Mouse (Mus musculus) myocyte (in vitro differentiated cells): Measurements from ENCODE around the gene Golm1. TPM values are rescaled to one million over a fixed set of nuclear protein-coding genes. Genes with fewer than 3 reads are reported as not detected.
A peak's percentile ranks its signal among the peaks of the same experiment; 100 is the strongest.

Source experiments
- H3K27me3 ChIP-seq: one replicate; pipeline ENCODE4 v1.6.1; 2011; ENCODE audit not compliant: control insufficient read depth, insufficient read depth, insufficient read length
- H3K36me3 ChIP-seq: one replicate; pipeline ENCODE4 v1.6.1; 2011; ENCODE audit not compliant: control insufficient read depth, insufficient read depth
- H3K4me2 ChIP-seq: one replicate; pipeline ENCODE4 v1.6.1; 2011; ENCODE audit warnings: low read depth, control low read depth
- H3K4me3 ChIP-seq: one replicate; pipeline ENCODE4 v1.5.1; 2011; ENCODE audit warnings: mild to moderate bottlenecking, control low read depth, moderate library complexity
- H3K79me2 ChIP-seq: one replicate; pipeline ENCODE4 v1.6.1; 2011; ENCODE audit not compliant: control insufficient read depth, insufficient read depth
- H3ac ChIP-seq: one replicate; pipeline ENCODE4 v1.6.1; 2011; ENCODE audit not compliant: control insufficient read depth, insufficient read length
- CEBPB ChIP-seq: IDR thresholded peaks from 2 replicates; pipeline ENCODE4 v1.6.1; 2011; ENCODE audit warnings: mild to moderate bottlenecking, moderate library complexity; ENCODE audit not compliant: poor library complexity, insufficient read depth, severe bottlenecking
- E2F4 ChIP-seq: IDR thresholded peaks from one replicate; pipeline ENCODE4 v1.6.1; 2011; ENCODE audit warnings: mild to moderate bottlenecking, control low read depth, moderate library complexity; ENCODE audit not compliant: insufficient read depth
- MAX ChIP-seq: IDR thresholded peaks from one replicate; pipeline ENCODE4 v1.6.1; 2011; ENCODE audit warnings: low read depth, mild to moderate bottlenecking, control low read depth
- MYOD1 ChIP-seq, 3 experiments: IDR thresholded peaks; one replicate each; pipeline ENCODE4 v1.6.1; 2011; ENCODE audit warnings: control low read depth in 2 of 3, low read depth in 2 of 3, mild to moderate bottlenecking in 2 of 3, moderate library complexity in 1 of 3; ENCODE audit not compliant: insufficient read length in 2 of 3, control insufficient read depth in 1 of 3
- MYOG ChIP-seq, 3 experiments: IDR thresholded peaks; one replicate each; pipeline ENCODE4 v1.6.1; 2011; ENCODE audit warnings: control low read depth in 2 of 3, low read depth in 2 of 3, mild to moderate bottlenecking in 2 of 3; ENCODE audit not compliant: insufficient read length in 2 of 3, control insufficient read depth in 1 of 3, insufficient read depth in 1 of 3
- POLR2A ChIP-seq: IDR thresholded peaks from one replicate; pipeline ENCODE4 v1.6.1; 2011; ENCODE audit warnings: low read depth, mild to moderate bottlenecking, control low read depth, moderate library complexity; ENCODE audit not compliant: insufficient read length
- POLR2AphosphoS2 ChIP-seq: IDR thresholded peaks from one replicate; pipeline ENCODE4 v1.6.1; 2011; ENCODE audit warnings: low read depth, control low read depth; ENCODE audit not compliant: insufficient read length
- REST ChIP-seq: IDR thresholded peaks from one replicate; pipeline ENCODE4 v1.6.1; 2011; ENCODE audit warnings: mild to moderate bottlenecking, control low read depth, moderate library complexity; ENCODE audit not compliant: insufficient read depth, insufficient read length
- SRF ChIP-seq: IDR thresholded peaks from one replicate; pipeline ENCODE4 v1.6.1; 2011; ENCODE audit warnings: low read depth; ENCODE audit not compliant: control insufficient read depth, insufficient read length
- TCF12 ChIP-seq: IDR thresholded peaks from one replicate; pipeline ENCODE4 v1.6.1; 2011; ENCODE audit warnings: mild to moderate bottlenecking, control low read depth; ENCODE audit not compliant: poor library complexity, insufficient read depth, severe bottlenecking
- TCF3 ChIP-seq: IDR thresholded peaks from one replicate; pipeline ENCODE4 v1.6.1; 2011; ENCODE audit warnings: low read depth, control low read depth; ENCODE audit not compliant: insufficient read length
- USF1 ChIP-seq: IDR thresholded peaks from one replicate; pipeline ENCODE4 v1.6.1; 2011; ENCODE audit warnings: low read depth, mild to moderate bottlenecking, control low read depth, moderate library complexity
- polyA plus RNA-seq: library from polyadenylated mRNA; unstranded; fragments of >200 nt; fragmentation: generic; extraction: Trizol; gene quantifications from one replicate; pipeline ENCODE4 v1.2.1, GENCODE M21; 2012; ENCODE audit warnings: missing spikeins

Golm1 gene
- polyA plus RNA-seq, 1 experiment, result 4.8 TPM

DNA sequence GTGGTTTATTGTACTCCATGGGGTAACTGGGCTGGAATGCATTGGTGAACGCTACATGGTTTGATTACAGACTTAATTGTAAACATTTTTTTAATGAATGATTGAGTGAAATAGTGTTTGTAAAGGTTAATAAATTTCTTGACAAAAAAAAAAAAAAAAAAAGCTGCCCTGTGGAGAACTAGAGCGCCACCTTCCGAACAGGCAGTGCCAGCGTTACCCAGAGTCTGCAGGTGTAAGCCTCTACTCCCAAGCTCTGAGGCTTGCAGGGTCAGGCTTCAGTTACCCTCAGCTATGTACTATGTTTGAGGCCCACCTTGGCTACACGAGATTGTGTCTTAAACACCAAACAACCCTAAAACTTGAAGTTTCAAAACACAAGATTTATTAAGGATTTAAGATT is 41.0 kb downstream of the Golm1 start:
- H3K27me3 ChIP-seq, result no peaks in the 10 kb centered on the region
- H3K4me3 ChIP-seq, result no peak overlapping the region
- TF ChIP-seq MAX (no peak), MYOG (IDR thresholded peaks at IDR 0.05; ENCODE audit: control insufficient read depth in 1 of 3, insufficient read depth in 1 of 3, insufficient read length in 2 of 3, low read depth in 2 of 3) (no peak), USF1 (no peak), MYOD1 (IDR thresholded peaks at IDR 0.05; ENCODE audit: control insufficient read depth in 1 of 3, insufficient read length in 2 of 3, low read depth in 2 of 3) (no peak), E2F4 (no peak), SRF (no peak), TCF3 (no peak), REST (no peak), POLR2AphosphoS2 (no peak)
- H3ac ChIP-seq, result no peak overlapping the region
- peaks cover 25% of the 10 kb centered on the region for H3K36me3 ChIP-seq
- no peak overlapping the region for H3K4me2 ChIP-seq
- no peaks in the 10 kb centered on the region for H3K79me2 ChIP-seq

DNA sequence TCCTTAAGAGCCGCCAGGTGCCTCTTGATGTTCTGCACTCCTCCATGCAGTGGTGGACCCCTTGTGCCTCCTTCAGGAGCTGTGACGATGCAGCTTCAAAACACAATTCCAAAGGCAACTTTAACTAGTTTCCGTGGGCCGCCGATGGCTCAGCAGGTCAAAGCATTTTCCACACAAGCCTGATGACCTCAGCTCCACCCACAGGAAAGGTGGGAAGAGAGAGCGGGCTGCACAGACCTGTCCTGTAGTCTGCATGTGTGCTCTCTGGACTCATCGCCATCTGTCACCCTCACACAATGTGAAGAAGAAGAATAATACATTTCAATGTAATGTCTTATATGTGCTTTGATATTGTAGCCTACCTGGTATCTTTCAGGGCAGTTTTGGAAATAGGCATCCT is 48.9 kb downstream of the Golm1 start:
- Histone ChIP-seq H3K79me2 (no peaks in the 10 kb centered on the region), H3K36me3 (peaks cover 27% of the 10 kb centered on the region), H3K27me3 (no peaks in the 10 kb centered on the region), H3K4me3 (no peak overlapping the region), H3ac (no peak overlapping the region), H3K4me2 (no peak overlapping the region)
- TF ChIP-seq REST, result no peak
- TF ChIP-seq POLR2A, result no peak
- no peak for TF ChIP-seq USF1
- TF ChIP-seq E2F4, result no peak
- no peak for TF ChIP-seq MYOG (IDR thresholded peaks at IDR 0.05; ENCODE audit: control insufficient read depth in 1 of 3, insufficient read depth in 1 of 3, insufficient read length in 2 of 3, low read depth in 2 of 3)
- TF ChIP-seq MAX, result no peak
- TF ChIP-seq TCF12, result no peak
- no peak for TF ChIP-seq SRF
- TF ChIP-seq POLR2AphosphoS2, result no peak
- no peak for TF ChIP-seq MYOD1 (IDR thresholded peaks at IDR 0.05; ENCODE audit: control insufficient read depth in 1 of 3, insufficient read length in 2 of 3, low read depth in 2 of 3)
- no peak for TF ChIP-seq TCF3
- TF ChIP-seq CEBPB, result no peak

DNA sequence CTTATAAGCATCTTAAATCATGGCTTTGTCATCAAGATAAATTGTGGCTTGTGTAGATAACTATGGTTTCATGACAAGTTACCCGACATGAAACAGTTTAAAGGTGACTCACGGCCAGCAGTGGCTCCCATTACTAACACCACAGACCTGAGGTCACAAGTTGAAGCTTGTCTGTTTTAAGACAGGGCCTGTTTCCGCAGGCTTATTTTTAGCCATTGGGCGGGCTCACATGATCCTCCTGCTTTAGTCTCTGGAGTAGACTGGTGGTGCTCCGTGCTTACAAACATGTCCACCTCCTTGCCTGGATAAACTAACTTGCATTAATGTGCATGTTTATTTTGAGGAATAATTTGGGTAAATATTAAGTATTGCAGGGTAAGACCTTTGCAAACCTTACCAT is 50.7 kb downstream of the Golm1 start:
- Histone ChIP-seq H3K79me2 (no peaks in the 10 kb centered on the region), H3K27me3 (no peaks in the 10 kb centered on the region), H3ac (no peak overlapping the region), H3K4me3 (no peak overlapping the region), H3K4me2 (peak overlapping the region; percentile 8), H3K36me3 (peaks cover 14% of the 10 kb centered on the region)
- TF ChIP-seq MYOG (IDR thresholded peaks at IDR 0.05; ENCODE audit: control insufficient read depth in 1 of 3, insufficient read depth in 1 of 3, insufficient read length in 2 of 3, low read depth in 2 of 3) (no peak), TCF3 (no peak), REST (no peak), TCF12 (no peak), CEBPB (no peak), POLR2AphosphoS2 (no peak), MAX (no peak), POLR2A (no peak), E2F4 (no peak), USF1 (no peak), SRF (no peak), MYOD1 (IDR thresholded peaks at IDR 0.05; ENCODE audit: control insufficient read depth in 1 of 3, insufficient read length in 2 of 3, low read depth in 2 of 3) (no peak)

DNA sequence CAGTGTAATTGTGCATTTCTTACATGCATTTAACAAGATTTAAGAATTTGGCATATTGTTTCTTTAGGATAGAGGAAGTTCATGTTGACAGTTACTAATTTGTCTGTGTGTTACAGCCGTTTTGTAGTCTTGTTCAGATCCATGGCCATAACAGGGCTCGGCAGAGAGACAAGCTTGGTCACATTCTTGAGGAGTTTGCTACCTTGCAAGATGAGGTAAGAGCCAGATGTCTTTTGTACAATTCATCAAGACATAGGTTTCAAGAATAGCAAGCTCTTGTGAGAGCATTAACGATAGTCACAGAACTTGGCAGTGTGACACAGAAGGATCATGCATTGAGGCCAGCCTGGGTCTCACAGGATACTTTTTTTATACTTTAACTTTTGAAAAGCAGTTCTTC is 51.2 kb downstream of the Golm1 start:
- H3ac ChIP-seq, result no peak overlapping the region
- TF ChIP-seq MYOG (IDR thresholded peaks at IDR 0.05; ENCODE audit: control insufficient read depth in 1 of 3, insufficient read depth in 1 of 3, insufficient read length in 2 of 3, low read depth in 2 of 3) (no peak), POLR2AphosphoS2 (no peak), TCF3 (no peak), CEBPB (no peak), POLR2A (no peak), MAX (no peak)
- H3K79me2 ChIP-seq, result no peaks in the 10 kb centered on the region
- H3K4me2 ChIP-seq, result peak overlapping the region; percentile 0
- H3K27me3 ChIP-seq, result no peaks in the 10 kb centered on the region
- H3K4me3 ChIP-seq, result no peak overlapping the region
- peaks cover 9% of the 10 kb centered on the region for H3K36me3 ChIP-seq
